Mouse (Mus musculus): Measurements from ENCODE around the gene Naxd. TPM values are rescaled to one million over a fixed set of nuclear protein-coding genes. Genes with fewer than 3 reads are reported as not detected.
"Not testable (repeated sequence)": the region's sequence is repeated elsewhere in the genome, so short reads cannot be mapped to it uniquely, and the experiment has no call there.

The Naxd gene
- total RNA-seq, 2 experiments from 2014 or later: 71.0 to 74.4 TPM

- no peak for DNase-seq
Observed at GRCm38 (mm10) chr8:11471309-11471708, 26.0 kb upstream of the Naxd start.

GRCm38 (mm10) chr8:11473072-11473471 is 24.2 kb upstream of the Naxd start:
- peak in 1 of 2 experiments; percentile 42 for DNase-seq

GRCm38 (mm10) chr8:11475397-11475796 is 21.9 kb upstream of the Naxd start:
- DNase-seq: no peak

DNA sequence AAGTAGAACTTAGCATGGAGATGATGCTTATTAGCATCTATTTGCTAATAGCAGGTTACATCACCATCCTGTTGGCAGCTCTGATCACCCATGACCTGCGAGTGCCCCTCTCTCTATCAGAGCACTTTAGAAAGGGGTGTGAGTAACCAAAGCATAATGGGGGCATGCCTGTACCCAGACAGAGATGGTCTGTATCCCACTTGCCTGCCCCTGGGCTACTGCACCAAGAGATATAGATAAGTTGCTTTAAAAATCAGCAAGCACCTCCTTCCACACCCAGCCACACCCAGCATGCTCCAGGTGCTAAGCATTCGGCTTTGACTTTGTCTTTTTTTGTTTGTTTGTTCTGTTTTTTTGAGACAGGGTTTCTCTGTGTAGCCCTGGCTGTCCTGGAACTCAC is 21.4 kb upstream of the Naxd start:
- DNase-seq: no peak

GRCm38 (mm10) chr8:11476338-11477177 is 20.7 kb upstream of the Naxd start:
- DNase-seq: peak; percentile 82 to 83

GRCm38 (mm10) chr8:11477178-11477553 is 20.1 kb upstream of the Naxd start:
- no peak for DNase-seq

- DNase-seq: peak; percentile 83 to 91
Observed at GRCm38 (mm10) chr8:11477811-11478761, 19.2 kb upstream of the Naxd start, which contains the start of gene Rab20. Rab20 (minus strand) TSS chr8:11478710.

DNA sequence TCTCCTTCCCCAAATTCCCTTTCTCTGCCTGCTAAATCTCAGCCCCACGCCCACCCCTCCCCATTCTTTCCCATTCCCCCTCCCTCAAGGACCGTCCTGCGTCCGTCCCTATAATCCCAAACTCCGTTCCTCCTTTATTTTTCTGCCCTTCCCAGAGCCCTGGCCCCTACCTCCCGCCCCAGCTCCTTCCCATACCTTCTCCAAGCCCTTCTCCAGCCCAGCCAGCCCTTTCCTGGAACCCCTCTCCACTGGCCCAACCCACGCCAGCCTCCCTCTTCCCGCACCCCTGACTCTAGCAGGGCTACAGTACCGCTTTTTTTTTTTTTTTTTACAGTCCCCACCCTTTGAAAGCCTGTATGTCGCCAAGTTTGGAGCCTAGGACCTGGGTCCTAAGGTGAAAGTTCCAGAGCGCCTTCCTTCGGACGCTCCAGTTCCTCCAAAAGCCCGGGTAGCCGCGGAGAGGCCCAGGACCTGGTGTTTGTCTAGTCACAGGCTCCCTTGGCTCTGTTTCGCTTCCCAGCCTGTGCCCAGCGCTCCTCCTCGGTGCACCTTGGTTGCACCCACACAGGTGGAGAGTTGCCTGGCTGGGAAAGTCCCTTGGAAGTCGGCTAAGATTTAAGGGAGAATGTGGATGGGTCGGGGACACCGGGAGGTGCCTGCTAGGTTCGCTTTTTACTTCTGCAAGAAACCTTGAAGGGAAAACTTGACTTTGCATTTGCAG is 18.3 kb upstream of the Naxd start:
- peak in 1 of 2 experiments; percentile 29 for DNase-seq

DNA sequence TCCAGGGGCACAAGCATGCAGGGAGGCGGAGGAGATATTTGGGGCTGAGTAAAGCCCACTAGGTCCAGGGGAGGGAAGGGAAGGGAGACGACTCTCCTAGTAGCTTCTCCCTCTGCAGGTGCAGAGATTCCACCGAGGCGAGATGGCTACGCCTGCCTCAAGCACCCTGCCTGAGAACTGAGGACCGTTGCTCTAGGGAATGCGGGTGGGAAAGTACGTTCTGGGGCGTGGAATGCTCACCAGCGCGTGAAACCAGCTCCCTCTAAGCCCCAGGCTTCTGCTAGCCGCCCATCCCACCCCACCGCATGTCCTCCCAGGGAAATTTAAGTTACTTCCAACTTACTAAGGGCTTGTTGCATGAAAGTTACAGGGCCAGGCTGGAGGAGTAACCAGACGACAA is 17.7 kb upstream of the Naxd start:
- no peak for DNase-seq

DNA sequence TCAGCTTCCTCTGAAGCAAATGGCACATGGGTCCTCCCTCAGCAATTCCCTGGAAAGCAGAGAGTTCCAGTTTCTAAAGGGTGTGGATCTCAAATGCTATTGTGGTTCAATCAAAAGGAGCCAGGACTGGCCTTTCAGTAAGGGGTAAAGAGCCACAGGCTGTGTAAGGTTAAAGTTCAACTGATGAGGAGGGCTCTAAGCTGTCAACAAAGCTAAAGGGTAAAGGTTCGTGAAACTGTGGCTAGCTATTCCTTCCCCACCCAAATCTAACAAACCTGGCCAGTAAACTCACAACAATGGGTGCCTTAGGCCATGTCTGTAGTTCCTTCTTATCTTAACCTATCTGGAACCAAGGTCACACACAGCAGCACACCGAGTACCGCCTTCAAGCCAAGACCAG is 15.4 kb upstream of the Naxd start:
- no peak for DNase-seq

DNA sequence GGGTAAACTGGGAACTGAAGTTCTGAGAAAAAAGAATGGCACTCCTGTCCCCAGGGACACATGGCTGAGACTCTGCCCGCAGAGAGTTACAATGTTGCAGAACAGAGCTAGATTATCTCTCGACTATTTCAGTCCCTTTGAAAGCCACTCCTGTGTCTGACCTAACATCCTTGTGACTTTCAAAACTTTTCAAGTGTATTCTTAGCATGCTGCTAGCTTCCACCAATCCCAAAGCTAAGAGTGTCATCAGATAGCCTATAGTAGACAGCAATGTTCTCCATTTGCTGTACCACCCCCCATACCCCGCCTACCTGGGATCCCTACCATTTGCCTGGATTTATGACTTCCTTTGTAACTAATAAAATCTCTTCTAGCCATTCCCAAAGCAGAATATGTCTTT is 14.8 kb upstream of the Naxd start:
- DNase-seq: no peak

DNA sequence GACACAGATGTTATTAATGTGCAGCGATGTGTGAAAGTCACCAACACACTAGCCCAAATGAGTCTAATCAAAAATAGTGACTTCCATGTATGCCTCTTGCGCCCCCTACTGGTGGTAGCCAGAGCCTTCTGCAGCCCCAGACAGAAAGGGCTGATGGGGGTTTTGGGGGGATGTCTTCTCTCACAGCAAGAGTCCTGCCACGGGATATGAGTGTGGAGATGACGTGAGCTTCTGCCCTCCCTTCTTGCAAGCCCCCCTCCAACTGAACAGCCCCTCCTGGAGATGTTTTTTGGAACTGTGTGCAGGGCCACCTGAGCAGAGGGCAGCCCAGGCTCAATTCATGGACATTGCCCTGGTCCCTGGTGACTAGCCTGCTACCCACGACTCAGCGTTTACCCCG is 11.2 kb upstream of the Naxd start:
- peak; percentile 76 to 86 for DNase-seq

- DNase-seq: no peak
Observed at GRCm38 (mm10) chr8:11487229-11487628, 10.1 kb upstream of the Naxd start.

- not testable (repeated sequence) for DNase-seq
Observed at GRCm38 (mm10) chr8:11492340-11492739, 5.0 kb upstream of the Naxd start.

DNA sequence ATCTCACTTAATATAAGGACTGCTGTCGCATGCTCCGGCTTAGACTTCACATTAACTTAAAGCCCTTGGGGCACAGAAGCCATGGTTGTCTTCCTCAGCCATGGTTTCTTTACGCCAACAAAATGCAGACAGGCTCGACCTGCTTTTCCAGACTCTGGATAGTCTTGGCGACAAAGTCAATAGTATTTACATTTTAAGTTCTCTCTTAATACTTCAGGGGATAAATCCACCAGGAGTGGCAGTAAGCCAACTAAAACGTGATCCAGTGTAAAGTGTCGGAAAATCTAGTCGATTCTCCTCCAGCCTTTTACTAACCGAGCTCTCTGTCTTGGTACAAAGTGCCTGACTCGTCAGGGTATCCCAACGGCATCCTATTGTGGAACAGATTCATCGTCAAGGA is 975 bp downstream of the Naxd start:
- no peak for DNase-seq

DNA sequence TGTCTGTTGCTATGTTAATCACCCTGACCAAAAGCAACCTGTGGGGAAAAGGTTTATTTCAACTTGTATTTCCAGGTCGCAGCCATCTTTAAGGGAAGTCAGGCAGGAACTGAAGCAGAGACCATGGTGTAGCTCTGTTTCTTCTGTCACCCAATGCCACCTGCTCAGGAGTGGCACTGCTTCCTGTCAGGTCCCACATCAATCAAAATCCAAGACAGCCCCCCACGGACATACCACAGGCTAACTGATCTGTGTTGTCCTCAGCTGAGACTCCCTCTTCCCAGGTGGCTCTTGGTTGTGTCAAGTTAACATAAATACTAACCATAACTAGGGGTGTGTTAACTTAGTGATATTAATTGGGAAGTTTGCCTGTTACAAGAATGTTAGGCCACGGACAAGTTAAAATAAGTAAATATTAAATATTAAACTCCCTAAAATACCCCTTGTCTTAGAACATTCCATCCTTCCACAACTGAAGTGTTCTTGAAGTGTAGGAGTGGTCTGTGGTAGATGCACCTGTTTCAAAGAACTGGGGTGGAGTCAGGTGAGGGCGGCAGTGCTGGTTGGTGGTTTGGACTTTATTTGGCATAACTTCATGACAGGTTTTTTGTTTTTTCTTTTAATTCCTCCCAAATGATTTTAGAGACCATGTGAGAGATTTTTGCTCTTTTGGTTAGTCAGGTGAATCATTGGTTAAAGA is 1.6 kb downstream of the Naxd start:
- no peak for DNase-seq

- no peak for DNase-seq
Observed at GRCm38 (mm10) chr8:11503476-11504232, 6.3 kb downstream of the Naxd start.

- DNase-seq: no peak
Observed at GRCm38 (mm10) chr8:11506074-11506473, 8.8 kb downstream of the Naxd start.

- DNase-seq: peak; percentile 36 to 66
Observed at GRCm38 (mm10) chr8:11506802-11507201, 9.5 kb downstream of the Naxd start.

DNA sequence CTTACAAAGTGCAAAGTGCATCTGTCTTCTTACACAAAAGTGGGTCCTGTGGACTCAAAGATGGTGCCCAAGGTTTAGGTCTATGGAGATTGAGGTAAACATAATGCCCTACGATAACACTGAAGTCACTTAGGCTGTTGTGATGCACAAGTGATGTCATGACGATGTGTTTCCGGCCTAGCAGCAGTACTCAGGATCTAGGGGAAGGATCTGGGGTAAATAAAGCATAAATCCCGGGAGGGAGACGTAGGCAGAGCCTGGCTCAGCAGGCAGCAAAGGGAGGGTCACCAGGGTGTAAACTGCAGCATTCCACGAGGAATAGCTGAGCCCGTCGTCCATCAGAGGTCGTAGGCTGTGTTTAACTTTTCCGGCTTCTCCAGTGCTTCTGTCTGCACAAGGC is 11.6 kb downstream of the Naxd start:
- no peak for DNase-seq

DNA sequence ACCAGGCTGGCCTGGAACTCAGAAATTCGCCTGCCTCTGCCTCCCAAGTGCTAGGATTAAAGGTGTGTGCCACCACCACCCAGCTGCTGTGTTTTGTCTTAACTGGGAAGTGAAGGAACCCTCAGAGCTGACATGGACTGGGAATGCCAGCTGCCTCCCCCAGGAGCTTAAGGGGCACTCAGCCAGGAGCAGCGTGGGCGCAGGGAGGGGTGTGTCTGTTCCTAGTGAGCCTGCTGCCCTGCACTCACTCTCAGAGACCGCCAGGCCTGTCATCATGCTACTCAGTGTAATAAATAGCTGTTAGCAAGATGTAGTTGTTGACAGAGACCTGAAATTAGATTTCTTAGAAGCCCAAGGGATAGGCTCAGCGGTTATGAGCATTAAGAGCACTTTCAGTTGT is 13.7 kb downstream of the Naxd start:
- no peak for DNase-seq

Data from adrenal gland, postnatal 36 days (tissue).